Mouse (Mus musculus) MEL (cell line): ENCODE measurements at regions not wholly inside any gene's neighbourhood (a gene's known extent, or its start where the extent isn't known, plus 50 kb on each side); places are given as distances from the start of the nearest gene placed in this dataset.
"Not testable (repeated sequence)": the region's sequence is repeated elsewhere in the genome, so short reads cannot be mapped to it uniquely, and the experiment has no call there.

ENCODE experiments used
- CTCF ChIP-seq, 3 experiments: IDR thresholded peaks in 2 of 3; conservative IDR thresholded peaks in 1 of 3; 2 replicates each; pipeline ENCODE4 v1.5.1; 2011 to 2012; ENCODE audit warnings: low read length in 3 of 3, low read depth in 2 of 3, mild to moderate bottlenecking in 2 of 3, improper control_type of control experiment in 1 of 3, inconsistent platforms in 1 of 3, mixed read lengths in 1 of 3, moderate library complexity in 1 of 3; ENCODE audit not compliant: control insufficient read depth in 1 of 3, insufficient read depth in 1 of 3, poor library complexity in 1 of 3, severe bottlenecking in 1 of 3
- MAFK ChIP-seq: IDR thresholded peaks from 2 replicates; pipeline ENCODE4 v1.6.1; 2011; ENCODE audit warnings: low read depth, mild to moderate bottlenecking, low read length, improper control_type of control experiment, borderline replicate concordance
- USF1 ChIP-seq: IDR thresholded peaks from 2 replicates; pipeline ENCODE4 v1.6.1; 2014; ENCODE audit warnings: low read depth, mild to moderate bottlenecking, inconsistent platforms, low read length, improper control_type of control experiment, moderate library complexity

GRCm38 (mm10) chr14:48581308-48581707 lies 92.3 kb downstream of the Otx2 start:
- not testable (repeated sequence) for TF ChIP-seq CTCF (IDR thresholded peaks at IDR 0.05 in 2 of 3, conservative IDR thresholded peaks at IDR 0.05 in 1 of 3; ENCODE audit: control insufficient read depth in 1 of 3, insufficient read depth in 1 of 3, low read depth in 2 of 3, low read length in 3 of 3, poor library complexity in 1 of 3, severe bottlenecking in 1 of 3); MAFK; USF1
